Mouse (Mus musculus): Measurements from ENCODE around the gene Lsm7.
"Not testable (repeated sequence)": the region's sequence is repeated elsewhere in the genome, so short reads cannot be mapped to it uniquely, and the experiment has no call there.

- not testable (repeated sequence) for TF ChIP-seq CTCF (IDR thresholded peaks at IDR 0.05; ENCODE audit: borderline replicate concordance, control insufficient read depth, extremely low read depth, insufficient read depth, low read length, poor library complexity); POLR2A (IDR thresholded peaks at IDR 0.05; ENCODE audit: control insufficient read depth, extremely low read depth, insufficient read depth, low read length, poor library complexity)
Measured at GRCm38 (mm10) chr10:80817955-80818354, 37.1 kb downstream of the Lsm7 start.
